Comparison of ENCODE assay signal across 9 mouse cellular contexts in genomic region chr2:150884779-150885110, GRCm38 (mm10). TPM values are rescaled to one million over a fixed set of nuclear protein-coding genes. Genes with fewer than 3 reads are reported as not detected.
DNase-seq lines count a peak whose midpoint lies in the region; ATAC-seq and TF ChIP-seq lines count a peak whose summit lies in the region.
"Had no signal": no experiment of that assay in that cellular context is flagged by ENCODE, and none has a peak within 500 bp of the region (broad histone marks: within the 10 kb centered on the region; RNA-seq: fewer than 3 reads in every experiment).

No protein-coding gene starts in this region.

- 88% methylated on average over 1 of the region's 1 CpGs for WGBS in kidney, embryonic 14.5 days
- 95% methylated on average over 1 of the region's 1 CpGs for WGBS in midbrain, embryonic 12.5 days

- peak; percentile 39; the same call in 1 of the 2 replicates for ATAC-seq in kidney, embryonic 14.5 days (ENCODE audit: low FRiP score, low TSS enrichment)
- 0 out of 2 replicates have a peak, but pooled peaks have one; percentile 23 for ATAC-seq in midbrain, embryonic 12.5 days (ENCODE audit: low FRiP score, low read depth)

- H3K36me3 ChIP-seq in kidney, embryonic 14.5 days (ENCODE audit: control insufficient read depth, insufficient read depth, low read length): no peaks in the 10 kb centered on the region
- no peaks in the 10 kb centered on the region for H3K36me3 ChIP-seq in midbrain, embryonic 12.5 days

- H3K4me2 ChIP-seq in kidney, embryonic 14.5 days (replicated peaks; ENCODE audit: low read depth, low read length): no peak overlapping the region
- no peak overlapping the region for H3K4me2 ChIP-seq in midbrain, embryonic 12.5 days (replicated peaks)

- no peak overlapping the region for H3K9ac ChIP-seq in kidney, embryonic 14.5 days (ENCODE audit: low read depth, low read length)
- H3K9ac ChIP-seq in midbrain, embryonic 12.5 days (replicated peaks): no peak overlapping the region

- H3K27me3 ChIP-seq in kidney, embryonic 14.5 days (ENCODE audit: control insufficient read depth, insufficient read depth, low read length): no peaks in the 10 kb centered on the region
- no peaks in the 10 kb centered on the region for H3K27me3 ChIP-seq in midbrain, embryonic 12.5 days

- H3K4me1 ChIP-seq in kidney, embryonic 14.5 days (ENCODE audit: control insufficient read depth, insufficient read depth, low read length): no peaks in the 10 kb centered on the region
- H3K4me1 ChIP-seq in midbrain, embryonic 12.5 days: no peaks in the 10 kb centered on the region

- DNase-seq in kidney, postnatal 25 days: no peak
- DNase-seq in urinary bladder, postnatal 14 days (ENCODE audit: low spot score): peak; percentile 46
- DNase-seq in urinary bladder, postnatal 10 days (ENCODE audit: low spot score): no peak
- no peak for DNase-seq in left cerebral cortex, adult 2 months (ENCODE audit: extremely low spot score in 1 of 2, low spot score in 2 of 2)
- no peak for DNase-seq in testis, postnatal 14 days (ENCODE audit: low spot score)
- DNase-seq: lung, adult 2 months; retina, postnatal 1 day had no signal

- H3K9me3 ChIP-seq in kidney, embryonic 14.5 days (ENCODE audit: control insufficient read depth, low read length): no peaks in the 10 kb centered on the region
- H3K9me3 ChIP-seq in midbrain, embryonic 12.5 days: no peaks in the 10 kb centered on the region

- no peak overlapping the region for H3K4me3 ChIP-seq in kidney, embryonic 14.5 days (ENCODE audit: low read length)
- H3K4me3 ChIP-seq in midbrain, embryonic 12.5 days: no peak overlapping the region
- H3K4me3 ChIP-seq in left cerebral cortex, adult 2 months: no peak overlapping the region

- intact Hi-C loops in left cerebral cortex, adult 2 months (cut with DNase I): no loop called here

- TF ChIP-seq CTCF in left cerebral cortex, adult 2 months (IDR thresholded peaks at IDR 0.05): no peak

- no peak overlapping the region for H3K27ac ChIP-seq in kidney, embryonic 14.5 days (ENCODE audit: low read depth, low read length)
- no peak overlapping the region for H3K27ac ChIP-seq in midbrain, embryonic 12.5 days (replicated peaks)
- no peak overlapping the region for H3K27ac ChIP-seq in left cerebral cortex, adult 2 months

RNA-seq across cellular contexts. Expression of gene Abhd12, which starts 19.8 kb away (rescaled TPM):
- polyA plus RNA-seq in kidney, embryonic 14.5 days (2014; fragmentation: Nextera tagmentation; extraction: Ambion mirVana): 46.7 and 72.0 TPM in 2 replicates
- polyA plus RNA-seq in midbrain, embryonic 12.5 days (2016; fragmentation: Nextera tagmentation; extraction: Ambion mirVana): 59.5 and 65.5 TPM in 2 replicates
- total RNA-seq in left cerebral cortex, adult 2 months (2021): 100 to 1,000 TPM; 298 to 305 TPM

RNA-seq across cellular contexts. Expression of gene Gins1, which starts 20.5 kb away (rescaled TPM):
- 62.8 and 77.8 TPM in 2 replicates for polyA plus RNA-seq in kidney, embryonic 14.5 days (2014; fragmentation: Nextera tagmentation; extraction: Ambion mirVana)
- polyA plus RNA-seq in midbrain, embryonic 12.5 days (2016; fragmentation: Nextera tagmentation; extraction: Ambion mirVana): 50.4 and 54.5 TPM in 2 replicates
- 1 to 10 TPM in 1 of 2 experiments, under 1 TPM in 1; 0.65 to 1.6 TPM for total RNA-seq in left cerebral cortex, adult 2 months (2021)
